Mouse (Mus musculus): ENCODE measurements around the gene Ccdc85c.

GRCm38 (mm10) chr12:108313244-108313772 lies 38.1 kb upstream of the Ccdc85c start:
- TF ChIP-seq POLR2A (IDR thresholded peaks at IDR 0.05; ENCODE audit: low read depth, low read length) (no peak), CTCF (conservative IDR thresholded peaks at IDR 0.05 in 1 of 2, IDR thresholded peaks at IDR 0.05 in 1 of 2; ENCODE audit: low read depth in 2 of 2, low read length in 2 of 2) (no peak), ETS1 (conservative IDR thresholded peaks at IDR 0.05; ENCODE audit: low read depth, low read length) (no peak), MAX (IDR thresholded peaks at IDR 0.05; ENCODE audit: low read length) (no peak), CHD1 (IDR thresholded peaks at IDR 0.05; ENCODE audit: low read depth, low read length) (no peak)

All from CH12.LX (cell line).